Mouse (Mus musculus): ENCODE data around the gene Pcbp4. TPM values are rescaled to one million over a fixed set of nuclear protein-coding genes. Genes with fewer than 3 reads are reported as not detected.

Pcbp4 gene
- total RNA-seq, 1 experiment from 2014 or later: 1.2 TPM

Other genes starting within 250 kb of the Pcbp4 start
- 14.5 and 14.8 TPM in 2 replicates for gene Tlr9, start 230.7 kb upstream of the Pcbp4 start, total RNA-seq (2017)
- 78.1 and 87.3 TPM in 2 replicates for gene Alas1, start 204.6 kb upstream of the Pcbp4 start, total RNA-seq (2017)
- gene Poc1a, start 172.2 kb upstream of the Pcbp4 start, total RNA-seq (2017): 0.98 and 1.4 TPM in 2 replicates
- gene Dusp7, start 84.7 kb upstream of the Pcbp4 start, total RNA-seq (2017): 18.7 and 22.0 TPM in 2 replicates
- 440 and 528 TPM in 2 replicates for gene Rpl29, start 23.8 kb upstream of the Pcbp4 start, total RNA-seq (2017)
- 5.2 and 5.9 TPM in 2 replicates for gene Acy1, start 15.0 kb upstream of the Pcbp4 start, total RNA-seq (2017)
- gene Abhd14b, start 5.8 kb upstream of the Pcbp4 start, total RNA-seq (2017): 3.2 and 3.3 TPM in 2 replicates
- gene Abhd14a, start 5.6 kb upstream of the Pcbp4 start, total RNA-seq (2017): 2.2 and 3.3 TPM in 2 replicates
- gene Gpr62, start 12.6 kb downstream of the Pcbp4 start, total RNA-seq (2017): not detected in 2 replicates
- gene Rrp9, start 22.7 kb downstream of the Pcbp4 start, total RNA-seq (2017): 18.7 and 27.8 TPM in 2 replicates
- gene Parp3, start 23.7 kb downstream of the Pcbp4 start, total RNA-seq (2017): 49.8 and 53.4 TPM in 2 replicates
- not detected in 2 replicates for gene Iqcf1, start 46.7 kb downstream of the Pcbp4 start, total RNA-seq (2017)
- gene Iqcf5, start 61.3 kb downstream of the Pcbp4 start, total RNA-seq (2017): not detected in 2 replicates
- not detected in 2 replicates for gene Iqcf3, start 108.3 kb downstream of the Pcbp4 start, total RNA-seq (2017)
- not detected in 2 replicates for gene Iqcf4, start 117.7 kb downstream of the Pcbp4 start, total RNA-seq (2017)
- gene Iqcf6, start 173.3 kb downstream of the Pcbp4 start, total RNA-seq (2017): not detected in 2 replicates
- not detected in 2 replicates for gene Grm2, start 202.8 kb downstream of the Pcbp4 start, total RNA-seq (2017)
- gene Tex264, start 232.6 kb downstream of the Pcbp4 start, total RNA-seq (2017): 15.2 and 24.6 TPM in 2 replicates